Mouse (Mus musculus) embryo, embryonic 10.5 days (tissue): ENCODE measurements around the gene Rb1.
A peak's percentile ranks its signal among the peaks of the same experiment; 100 is the strongest.

Experiments
- DNase-seq: peaks from one replicate; pipeline ENCODE4 v3.0.0-alpha.2; 2015; ENCODE audit warnings: low spot score

Gene Rb1

GRCm38 (mm10) chr14:73146721-73147120 is 178.9 kb downstream of the Rb1 start:
- DNase-seq = no peak

- no peak for DNase-seq
Observed at GRCm38 (mm10) chr14:73145531-73145930, 180.1 kb downstream of the Rb1 start.

GRCm38 (mm10) chr14:73143710-73144420 is 181.8 kb downstream of the Rb1 start:
- no peak for DNase-seq

GRCm38 (mm10) chr14:73142896-73143709 is 182.5 kb downstream of the Rb1 start:
- peak; percentile 85 for DNase-seq

GRCm38 (mm10) chr14:73142421-73142895 is 183.2 kb downstream of the Rb1 start:
- DNase-seq = no peak

GRCm38 (mm10) chr14:73141800-73142199 is 183.8 kb downstream of the Rb1 start:
- DNase-seq = no peak

- DNase-seq = no peak
Observed at GRCm38 (mm10) chr14:73139866-73140265, 185.8 kb downstream of the Rb1 start.

GRCm38 (mm10) chr14:73138483-73138882 is 187.1 kb downstream of the Rb1 start:
- no peak for DNase-seq

- DNase-seq = no peak
Observed at GRCm38 (mm10) chr14:73137234-73137633, 188.4 kb downstream of the Rb1 start.
